Mouse (Mus musculus) cerebellum, postnatal 4 days (tissue): ENCODE measurements at regions not wholly inside any gene's neighbourhood (a gene's known extent, or its start where the extent isn't known, plus 50 kb on each side); places are given as distances from the start of the nearest gene placed in this dataset.

ENCODE experiments used
- DNase-seq, 2 experiments: peaks; one replicate each; pipeline ENCODE4 v3.0.0; 2022; ENCODE audit warnings: low spot score in 2 of 2, mixed read lengths in 1 of 2

- no peak for DNase-seq
Measured at GRCm38 (mm10) chr4:92833835-92834234, 501.5 kb downstream of the Tusc1 start.

- no peak for DNase-seq
Measured at GRCm38 (mm10) chr4:92831181-92831715, 504.1 kb downstream of the Tusc1 start.

- DNase-seq, result no peak
Measured at GRCm38 (mm10) chr4:92827831-92828230, 507.5 kb downstream of the Tusc1 start.

GRCm38 (mm10) chr4:92827405-92827804 is 507.9 kb downstream of the Tusc1 start:
- DNase-seq, result no peak

- no peak for DNase-seq
Measured at GRCm38 (mm10) chr4:92826981-92827380, 508.3 kb downstream of the Tusc1 start.

GRCm38 (mm10) chr4:92788157-92788556 is 547.2 kb downstream of the Tusc1 start:
- DNase-seq, result no peak

GRCm38 (mm10) chr4:92778076-92778475 is 557.2 kb downstream of the Tusc1 start:
- DNase-seq, result no peak

GRCm38 (mm10) chr4:92748070-92748469 is 556.5 kb upstream of the Gm12666 start:
- peak in 1 of 2 experiments; percentile 3 for DNase-seq

GRCm38 (mm10) chr4:92746233-92746632 is 554.7 kb upstream of the Gm12666 start:
- DNase-seq, result no peak

GRCm38 (mm10) chr4:92702755-92703154 is 511.2 kb upstream of the Gm12666 start:
- DNase-seq, result no peak
